Mouse (Mus musculus): ENCODE data around the gene Cabp1.

DNA sequence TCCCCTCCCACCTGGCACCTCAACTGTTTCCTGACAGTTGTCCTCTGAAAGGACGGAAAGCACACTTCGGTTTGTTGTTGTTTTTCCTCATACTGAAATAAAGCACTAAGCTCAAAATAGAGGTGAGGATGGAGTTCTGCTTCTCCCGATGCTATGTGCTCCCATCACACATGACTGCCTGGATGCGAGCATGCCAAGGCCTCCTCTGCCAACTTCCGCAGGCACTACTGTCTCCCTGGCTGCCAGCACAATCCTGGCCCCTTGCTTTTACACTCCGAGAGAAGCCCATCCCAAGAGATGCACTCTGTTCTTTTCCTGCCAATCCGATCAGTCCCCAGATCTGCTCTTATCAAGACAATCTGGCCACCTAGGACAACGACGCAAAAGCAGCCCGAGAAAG, 50.6 kb downstream of the Cabp1 start:
- no peak for TF ChIP-seq CTCF (IDR thresholded peaks at IDR 0.05; ENCODE audit: low read depth, low read length)
- TF ChIP-seq TAL1 (conservative IDR thresholded peaks at IDR 0.05; ENCODE audit: low read depth, low read length): no peak
